Mouse (Mus musculus): ENCODE results near the gene Snrpd2.

GRCm38 (mm10) chr7:19163752-19164151 is 14.2 kb downstream of the Snrpd2 start:
- TF ChIP-seq POLR2AphosphoS2 (IDR thresholded peaks at IDR 0.05; ENCODE audit: insufficient read length, low read depth) (no peak), POLR2A (IDR thresholded peaks at IDR 0.05; ENCODE audit: insufficient read length, low read depth) (no peak), MYOG (IDR thresholded peaks at IDR 0.05; ENCODE audit: control insufficient read depth in 1 of 3, insufficient read depth in 1 of 3, insufficient read length in 2 of 3, low read depth in 2 of 3) (no peak), MYOD1 (IDR thresholded peaks at IDR 0.05; ENCODE audit: control insufficient read depth in 1 of 3, insufficient read length in 2 of 3, low read depth in 2 of 3) (peak in 2 of 3 experiments; percentile 94 to 96), MAX (IDR thresholded peaks at IDR 0.05; ENCODE audit: low read depth) (no peak), USF1 (IDR thresholded peaks at IDR 0.05; ENCODE audit: low read depth) (peak; percentile 47), E2F4 (IDR thresholded peaks at IDR 0.05; ENCODE audit: insufficient read depth) (no peak), TCF12 (IDR thresholded peaks at IDR 0.05; ENCODE audit: insufficient read depth, poor library complexity, severe bottlenecking) (no peak), CEBPB (IDR thresholded peaks at IDR 0.05; ENCODE audit: insufficient read depth, poor library complexity, severe bottlenecking) (no peak), REST (IDR thresholded peaks at IDR 0.05; ENCODE audit: insufficient read depth, insufficient read length) (no peak), TCF3 (IDR thresholded peaks at IDR 0.05; ENCODE audit: insufficient read length, low read depth) (no peak), SRF (IDR thresholded peaks at IDR 0.05; ENCODE audit: control insufficient read depth, insufficient read length, low read depth) (no peak)

Measured in myocyte (in vitro differentiated cells).